Mouse (Mus musculus) liver, postnatal 0 days (tissue): ENCODE data around the gene Olfr1419. TPM values are rescaled to one million over a fixed set of nuclear protein-coding genes. Genes with fewer than 3 reads are reported as not detected.
"Not testable (repeated sequence)": the region's sequence is repeated elsewhere in the genome, so short reads cannot be mapped to it uniquely, and the experiment has no call there.

Source experiments
- ATAC-seq: fragments of 200-750 bp; cut with Nextera tagmentation; 2 replicates; pipeline ENCODE4 v1.8.0; 2017; ENCODE audit warnings: mild to moderate bottlenecking, moderate library complexity
- DNase-seq: peaks from one replicate; pipeline ENCODE4 v3.0.0-alpha.2; 2016
- H3K27ac ChIP-seq: fragments of 300-500 bp; sonication (generic); 2 replicates; pipeline ENCODE4 v1.5.1; 2014; ENCODE audit warnings: antibody characterized with exemption, moderate library complexity, mild to moderate bottlenecking, low read depth
- H3K27me3 ChIP-seq: fragments of 300-500 bp; sonication (generic); 2 replicates; pipeline ENCODE4 v1.6.1; 2014; ENCODE audit warnings: low read length, control low read depth, mixed read lengths; ENCODE audit not compliant: insufficient read depth
- H3K36me3 ChIP-seq: fragments of 300-500 bp; sonication (generic); replicated peaks from 2 replicates; pipeline ENCODE4 v1.6.1; 2014; ENCODE audit warnings: mild to moderate bottlenecking, control low read depth, low read length, moderate library complexity, mixed read lengths; ENCODE audit not compliant: insufficient read depth
- H3K4me1 ChIP-seq: fragments of 300-500 bp; sonication (generic); 2 replicates; pipeline ENCODE4 v1.6.1; 2014; ENCODE audit warnings: antibody characterized with exemption, mild to moderate bottlenecking, control low read depth; ENCODE audit not compliant: insufficient read depth
- H3K4me2 ChIP-seq: fragments of 300-500 bp; sonication (generic); 2 replicates; pipeline ENCODE4 v1.6.1; 2014; ENCODE audit warnings: low read depth, mild to moderate bottlenecking, low read length, moderate library complexity, mixed read lengths
- H3K4me3 ChIP-seq: fragments of 300-500 bp; sonication (generic); 2 replicates; pipeline ENCODE4 v1.5.1; 2014; ENCODE audit warnings: low read depth, low read length
- H3K9ac ChIP-seq: fragments of 300-500 bp; sonication (generic); replicated peaks from 2 replicates; pipeline ENCODE4 v1.6.1; 2014; ENCODE audit warnings: mild to moderate bottlenecking, moderate library complexity
- H3K9me3 ChIP-seq: fragments of 300-500 bp; sonication (generic); 2 replicates; pipeline ENCODE4 v1.6.1; 2016; ENCODE audit warnings: mild to moderate bottlenecking, control low read depth, low read length, mixed read lengths
- CTCF ChIP-seq: sonication (generic); IDR thresholded peaks from 2 replicates; pipeline ENCODE4 v1.5.1; 2016; ENCODE audit warnings: antibody characterized with exemption, low read depth
- EP300 ChIP-seq: IDR thresholded peaks from 2 replicates; pipeline ENCODE4 v1.6.1; 2016; ENCODE audit warnings: antibody characterized with exemption, low read depth, mild to moderate bottlenecking
- WGBS: fragments of 180-500 bp; shearing (Covaris S2); extraction: QIAGEN DNeasy Blood & Tissue Kit; methylation state at CpG from one replicate; pipeline ENCODE4 v1.1.7; 2014; ENCODE audit not compliant: insufficient replicate concordance; 5-methylcytosine and 5-hydroxymethylcytosine counted together
- polyA plus RNA-seq: library from polyadenylated mRNA; unstranded; fragments of >200 nt; fragmentation: Nextera tagmentation; extraction: Ambion mirVana; gene quantifications from 2 replicates; pipeline ENCODE4 v1.2.1, GENCODE M21; 2015

The Olfr1419 gene
- polyA plus RNA-seq, 1 experiment from 2014 or later, result not detected

DNA sequence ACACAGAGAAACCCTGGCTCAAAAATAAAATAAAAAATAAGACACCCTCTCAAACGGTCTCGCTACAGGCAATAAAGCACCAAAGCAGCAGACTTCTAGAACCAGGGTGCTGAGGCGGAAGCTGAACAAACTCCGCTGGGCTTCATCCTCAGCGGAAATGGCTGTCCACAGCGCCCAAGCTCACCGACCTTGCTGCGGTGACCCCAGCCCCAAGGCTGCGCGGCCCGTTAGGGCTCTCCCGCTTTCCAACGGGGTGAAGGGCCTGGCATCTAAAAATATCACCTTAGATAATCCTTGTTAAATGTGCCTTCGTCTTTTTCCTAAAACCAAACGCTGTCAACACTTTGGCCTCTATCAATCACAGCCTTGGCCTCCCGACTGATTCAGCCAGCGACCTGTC lies 36.7 kb upstream of the Olfr1419 start:
- no peaks in the 10 kb centered on the region for H3K27me3 ChIP-seq
- peaks cover 14% of the 10 kb centered on the region for H3K4me1 ChIP-seq
- ATAC-seq, result peak; percentile 42

DNA sequence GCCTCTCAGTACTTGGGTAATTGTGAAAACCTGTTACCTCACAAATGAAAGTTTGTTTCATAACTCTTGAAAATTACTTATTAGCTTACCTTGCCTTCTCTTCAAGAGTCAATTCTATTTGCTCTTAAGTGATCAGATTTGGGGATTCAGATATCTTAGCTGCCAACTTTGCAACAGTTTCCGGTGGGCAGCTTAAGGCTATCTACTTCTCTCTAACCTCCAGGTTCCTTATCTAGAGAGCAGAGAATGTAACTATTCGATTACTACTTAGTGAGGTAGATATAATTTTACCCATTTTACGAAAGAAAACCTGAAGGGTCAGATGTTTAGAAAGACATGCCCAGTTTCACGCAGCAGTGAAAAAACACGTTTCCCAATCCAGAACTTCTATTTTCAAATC lies 36.1 kb upstream of the Olfr1419 start:
- DNase-seq, result no peak

More for the DNA sequence above, 36.7 kb upstream of the Olfr1419 start:
- no peak for DNase-seq
- Histone ChIP-seq H3K4me2 (peak overlapping the region; percentile 98), H3K4me3 (peak overlapping the region; percentile 97), H3K36me3 (peaks cover 10% of the 10 kb centered on the region), H3K9ac (peak overlapping the region; percentile 95), H3K9me3 (no peaks in the 10 kb centered on the region), H3K27ac (peak overlapping the region; percentile 94)
- WGBS, result 2% methylated on average over 17 of the region's 17 CpGs
- TF ChIP-seq CTCF (no peak), EP300 (no peak)

DNA sequence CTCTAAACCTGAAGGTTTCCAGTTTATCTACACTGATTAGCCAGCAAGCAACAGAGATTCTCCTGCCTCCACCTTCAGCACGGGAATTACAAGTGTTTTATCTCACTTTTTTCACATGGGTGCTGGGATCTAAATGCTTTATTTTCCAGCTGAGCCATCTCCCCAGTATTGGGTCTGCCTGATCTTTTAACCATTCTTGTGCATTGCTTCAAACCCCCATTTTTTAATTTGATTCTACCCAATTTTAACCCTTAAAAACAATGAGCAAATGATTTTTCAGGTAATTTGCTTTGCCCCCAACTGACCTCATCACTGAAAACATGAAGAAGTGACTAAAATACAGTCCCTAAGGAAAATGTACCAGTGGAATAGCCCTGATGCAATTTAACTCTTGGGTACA lies 11.4 kb upstream of the Olfr1419 start, which contains the start of gene Olfr1420:
Olfr1420 (plus strand) TSS at position 301 of the 400 bp plus-strand sequence.
- TF ChIP-seq CTCF, result no peak
- no peak for TF ChIP-seq EP300
- no peaks in the 10 kb centered on the region for H3K4me1 ChIP-seq
- no peak within 1 kb of the TSS for H3K27ac ChIP-seq
- no peaks in the 10 kb centered on the region for H3K9me3 ChIP-seq
- no peak for ATAC-seq
- no peaks in the 10 kb centered on the region for H3K36me3 ChIP-seq
- no peak for DNase-seq
- no peak within 1 kb of the TSS for H3K4me2 ChIP-seq
- H3K27me3 ChIP-seq, result no peaks in the 10 kb centered on the region
- 32% methylated on average over 1 of the region's 1 CpGs for WGBS
- no peak within 1 kb of the TSS for H3K4me3 ChIP-seq
- H3K9ac ChIP-seq, result no peak within 1 kb of the TSS

More for the DNA sequence above, 36.1 kb upstream of the Olfr1419 start:
- peak overlapping the region; percentile 98 for H3K4me2 ChIP-seq
- peak overlapping the region; percentile 94 for H3K27ac ChIP-seq
- peaks cover 10% of the 10 kb centered on the region for H3K36me3 ChIP-seq
- no peak overlapping the region; the same call in 1 of the 2 replicates for H3K9ac ChIP-seq
- H3K9me3 ChIP-seq, result no peaks in the 10 kb centered on the region
- 53% methylated on average over 5 of the region's 5 CpGs for WGBS
- no peaks in the 10 kb centered on the region for H3K27me3 ChIP-seq
- H3K4me1 ChIP-seq, result peaks cover 14% of the 10 kb centered on the region
- peak overlapping the region; percentile 97 for H3K4me3 ChIP-seq
- ATAC-seq, result no peak
- TF ChIP-seq CTCF (no peak), EP300 (no peak)

DNA sequence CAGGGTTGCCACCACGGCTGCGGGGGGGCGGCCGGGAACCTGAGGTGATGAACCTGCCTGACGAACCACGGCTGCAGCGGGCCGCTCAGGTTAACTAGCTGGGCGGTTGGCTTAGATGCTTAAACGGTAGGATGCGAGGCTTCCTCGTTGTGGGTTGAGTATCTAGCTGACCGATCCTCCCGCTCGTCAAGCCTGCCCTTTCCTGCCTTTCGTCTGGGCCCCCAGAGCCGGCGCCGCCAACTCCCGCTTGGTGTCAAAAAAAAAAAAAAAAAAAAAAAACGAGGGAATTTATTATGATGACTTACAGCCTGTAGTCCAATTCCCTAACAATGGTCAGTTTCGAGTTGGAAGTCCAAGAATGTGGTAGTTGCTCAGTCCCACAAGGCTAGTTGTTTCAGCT lies 3.5 kb upstream of the Olfr1419 start:
- H3K27me3 ChIP-seq, ATAC-seq, H3K9me3 ChIP-seq, H3K4me3 ChIP-seq, H3K9ac ChIP-seq, H3K27ac ChIP-seq, H3K4me2 ChIP-seq, DNase-seq, H3K36me3 ChIP-seq, H3K4me1 ChIP-seq: not testable (repeated sequence)
- 62% methylated on average over 20 of the region's 22 CpGs for WGBS

DNA sequence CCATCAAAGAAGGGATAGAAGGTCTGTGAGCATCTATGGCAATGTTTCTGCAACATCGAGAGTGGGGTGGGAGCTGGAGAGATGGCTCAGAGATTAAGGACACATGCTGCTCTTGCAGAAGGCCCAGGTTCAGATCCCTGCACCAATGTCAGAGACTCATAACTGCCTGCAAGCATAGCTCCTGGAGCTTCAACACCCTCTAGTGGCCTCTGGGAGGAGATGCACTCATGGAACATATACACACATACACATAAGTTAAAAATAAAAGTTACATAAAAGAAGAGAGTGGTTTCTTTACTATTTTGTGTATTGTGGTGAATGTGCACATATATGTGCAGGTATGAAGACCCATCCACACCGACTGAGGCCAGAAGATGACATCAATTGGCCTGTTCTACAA lies 7.1 kb downstream of the Olfr1419 start:
- WGBS, result 64% methylated on average over 2 of the region's 2 CpGs
- H3K27ac ChIP-seq, result no peak overlapping the region
- H3K9me3 ChIP-seq, result peaks cover 5% of the 10 kb centered on the region; the same call in 1 of the 2 replicates
- no peak overlapping the region for H3K4me2 ChIP-seq
- DNase-seq, result no peak
- H3K4me1 ChIP-seq, result no peaks in the 10 kb centered on the region
- no peaks in the 10 kb centered on the region for H3K36me3 ChIP-seq
- H3K4me3 ChIP-seq, result no peak overlapping the region
- ATAC-seq, result no peak
- H3K9ac ChIP-seq, result no peak overlapping the region
- TF ChIP-seq CTCF (peak; percentile 24; the same call in 1 of the 2 replicates), EP300 (no peak)
- no peaks in the 10 kb centered on the region for H3K27me3 ChIP-seq

DNA sequence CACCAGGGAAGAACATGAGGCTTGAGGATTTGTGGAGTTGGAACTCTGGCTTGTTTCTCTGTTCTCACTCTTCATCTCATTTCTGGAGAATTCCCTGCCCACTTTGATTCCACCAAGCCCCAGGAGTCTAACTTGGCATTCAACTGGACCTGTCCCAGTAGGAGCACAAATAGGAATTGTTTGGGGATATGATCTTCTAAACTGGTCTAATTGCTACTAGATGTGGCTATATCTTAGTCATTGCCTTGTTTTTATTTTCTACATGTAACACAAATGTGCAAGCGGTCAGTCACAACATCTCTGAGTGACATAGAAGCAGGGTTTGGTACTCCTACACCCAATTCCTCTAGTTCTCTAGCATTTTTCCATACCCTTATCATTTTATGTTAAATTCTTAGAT lies 13.9 kb downstream of the Olfr1419 start, which contains the start of gene Olfr1418:
Olfr1418 (minus strand) TSS at position 101 of the 400 bp plus-strand sequence.
- ATAC-seq (no peak), DNase-seq (no peak)
- no peak within 1 kb of the TSS for H3K4me2 ChIP-seq
- no peak within 1 kb of the TSS for H3K4me3 ChIP-seq
- H3K27me3 ChIP-seq, result no peaks in the 10 kb centered on the region
- H3K36me3 ChIP-seq, result no peaks in the 10 kb centered on the region
- H3K27ac ChIP-seq, result no peak within 1 kb of the TSS
- 78% methylated on average over 1 of the region's 1 CpGs for WGBS
- H3K9me3 ChIP-seq, result no peaks in the 10 kb centered on the region
- H3K9ac ChIP-seq, result no peak within 1 kb of the TSS
- no peaks in the 10 kb centered on the region for H3K4me1 ChIP-seq
- no peak for TF ChIP-seq CTCF
- no peak for TF ChIP-seq EP300

DNA sequence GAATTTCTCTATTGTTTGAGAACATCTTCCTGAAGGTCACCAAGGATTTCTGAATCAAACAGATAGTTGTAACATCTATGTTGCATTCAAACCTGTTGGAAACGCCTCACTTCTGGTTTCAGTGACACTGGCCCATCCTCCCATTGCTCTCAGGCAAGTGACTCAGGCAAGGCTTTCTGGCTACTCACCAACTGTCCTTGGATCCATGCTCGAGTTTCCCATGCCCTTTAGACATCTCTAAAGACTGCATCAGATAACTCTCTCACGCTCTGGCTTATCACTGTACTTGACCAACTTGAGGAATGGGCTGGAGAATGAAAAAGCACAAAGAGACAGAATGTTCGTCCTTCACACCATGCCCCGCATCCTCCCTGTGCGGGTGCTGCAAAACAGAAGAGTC lies 18.4 kb downstream of the Olfr1419 start:
- 66% methylated on average over 6 of the region's 6 CpGs for WGBS
- Histone ChIP-seq H3K4me3 (no peak overlapping the region), H3K9me3 (no peaks in the 10 kb centered on the region), H3K36me3 (no peaks in the 10 kb centered on the region), H3K4me2 (no peak overlapping the region), H3K9ac (no peak overlapping the region), H3K27ac (no peak overlapping the region), H3K27me3 (no peaks in the 10 kb centered on the region), H3K4me1 (no peaks in the 10 kb centered on the region)
- ATAC-seq (no peak), DNase-seq (no peak)
- TF ChIP-seq CTCF (no peak), EP300 (no peak)
